Mouse (Mus musculus): ENCODE data around the gene Ormdl3. TPM values are rescaled to one million over a fixed set of nuclear protein-coding genes. Genes with fewer than 3 reads are reported as not detected.
A peak's percentile ranks its signal among the peaks of the same experiment; 100 is the strongest.

Ormdl3 gene
- polyA plus RNA-seq, 1 experiment = 188 TPM

DNA sequence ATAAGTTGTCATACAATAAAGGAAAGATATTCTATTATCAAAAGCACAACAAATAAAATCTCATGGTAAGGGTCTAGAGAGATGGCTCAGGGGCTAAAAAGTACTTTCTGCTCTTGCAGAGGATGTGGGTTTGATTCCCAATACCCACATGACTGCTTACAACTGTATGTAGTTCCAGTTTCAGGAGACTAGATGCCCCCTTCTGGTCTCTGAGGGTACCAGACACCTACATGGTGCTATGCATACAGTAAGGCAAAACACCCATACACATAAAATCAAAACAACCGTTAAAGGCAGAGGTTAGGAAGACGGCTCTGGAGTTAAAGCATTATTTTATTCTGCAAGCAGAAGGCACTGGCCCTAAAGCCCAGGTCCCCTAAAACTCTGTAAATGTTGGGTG lies 16.8 kb upstream of the Ormdl3 start:
- Histone ChIP-seq H3K4me3 (replicated peaks) (no peak overlapping the region), H3K36me3 (replicated peaks; ENCODE audit: low read length) (no peaks in the 10 kb centered on the region), H3K9me3 (no peaks in the 10 kb centered on the region), H3K27me3 (replicated peaks) (peaks cover 47% of the 10 kb centered on the region), H3K4me1 (peaks cover 30% of the 10 kb centered on the region)
- TF ChIP-seq GATA1 (IDR thresholded peaks at IDR 0.05; ENCODE audit: borderline replicate concordance, low read length) = no peak
- TF ChIP-seq FLI1 (IDR thresholded peaks at IDR 0.05; ENCODE audit: low read length) = no peak

DNA sequence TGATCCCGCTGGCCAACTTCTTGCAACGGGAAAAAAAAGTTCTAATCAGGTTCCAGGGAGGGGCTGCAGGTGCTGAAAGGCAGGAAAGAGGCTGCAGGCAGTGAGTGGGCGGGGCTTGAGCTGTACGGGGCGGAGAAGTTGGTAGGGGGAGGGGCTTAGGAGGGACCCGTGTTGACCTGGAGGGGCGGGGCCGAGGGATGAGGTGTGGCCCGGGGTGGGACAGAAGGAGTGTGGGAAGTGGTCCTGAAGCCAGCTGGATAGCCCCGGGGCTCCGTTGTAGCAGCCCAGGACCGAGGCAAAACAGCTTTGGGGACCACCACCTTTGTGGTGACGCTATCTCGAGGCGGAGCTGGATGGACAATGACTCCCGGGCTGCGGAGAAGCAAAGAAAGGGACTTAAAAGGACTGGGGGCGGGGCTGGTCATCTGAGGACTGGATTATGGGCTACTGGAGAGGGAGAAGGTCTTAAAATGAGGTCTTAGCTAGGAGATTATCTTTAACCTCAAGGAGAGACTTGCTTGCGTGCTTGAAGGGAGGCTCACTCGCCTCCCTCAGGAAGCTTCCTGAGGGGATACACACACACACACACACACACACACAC lies 15.0 kb upstream of the Ormdl3 start:
- no peak for TF ChIP-seq FLI1 (IDR thresholded peaks at IDR 0.05; ENCODE audit: low read length)
- no peak for TF ChIP-seq GATA1 (IDR thresholded peaks at IDR 0.05; ENCODE audit: borderline replicate concordance, low read length)
- Histone ChIP-seq H3K4me3 (replicated peaks) (peak overlapping the region; percentile 84), H3K9me3 (no peaks in the 10 kb centered on the region), H3K4me1 (peaks cover 34% of the 10 kb centered on the region), H3K27me3 (replicated peaks) (peaks cover 57% of the 10 kb centered on the region), H3K36me3 (replicated peaks; ENCODE audit: low read length) (no peaks in the 10 kb centered on the region)

DNA sequence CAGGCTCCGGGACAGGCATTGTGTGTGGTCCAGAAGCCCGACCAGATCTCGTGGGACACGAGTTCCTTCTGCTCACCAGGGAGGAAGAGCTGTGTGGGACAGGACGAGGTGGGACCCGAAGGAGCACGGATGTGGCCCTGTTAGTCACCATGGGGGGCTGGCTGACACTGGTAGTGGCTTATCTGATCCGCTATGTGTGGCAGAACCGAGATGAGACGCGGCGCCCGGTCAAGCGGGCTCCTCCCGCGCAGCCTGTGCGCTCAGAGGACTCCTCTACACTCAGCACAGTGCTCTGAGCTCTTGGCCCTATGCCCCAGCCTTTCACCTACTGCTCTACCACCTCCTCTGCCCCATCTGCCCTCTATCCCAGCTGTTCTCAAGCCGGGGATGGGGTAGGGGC lies 12.1 kb upstream of the Ormdl3 start:
- TF ChIP-seq FLI1 (IDR thresholded peaks at IDR 0.05; ENCODE audit: low read length) (no peak), GATA1 (IDR thresholded peaks at IDR 0.05; ENCODE audit: borderline replicate concordance, low read length) (no peak)
- Histone ChIP-seq H3K9me3 (no peaks in the 10 kb centered on the region), H3K4me1 (peaks cover 47% of the 10 kb centered on the region), H3K27me3 (replicated peaks) (peaks cover 56% of the 10 kb centered on the region), H3K36me3 (replicated peaks; ENCODE audit: low read length) (no peaks in the 10 kb centered on the region), H3K4me3 (replicated peaks) (peak overlapping the region; percentile 16)

DNA sequence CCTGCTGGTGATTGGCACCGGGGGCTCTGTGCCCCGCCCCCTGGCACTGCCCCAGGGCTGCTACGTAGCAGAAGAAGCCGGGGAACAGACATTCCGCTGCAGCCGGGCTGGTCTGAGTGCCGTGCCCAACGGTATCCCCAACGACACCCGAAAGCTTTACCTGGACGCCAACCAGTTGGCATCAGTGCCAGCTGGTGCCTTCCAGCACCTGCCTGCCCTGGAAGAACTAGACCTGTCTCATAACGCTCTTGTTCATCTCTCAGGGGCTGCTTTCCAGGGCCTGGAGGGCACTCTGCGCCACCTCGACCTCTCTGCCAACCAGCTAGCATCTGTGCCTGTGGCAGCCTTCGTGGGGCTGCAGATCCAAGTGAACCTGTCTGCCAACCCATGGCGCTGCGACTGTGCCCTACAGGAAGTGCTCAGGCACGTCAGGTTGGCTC lies 11.7 kb upstream of the Ormdl3 start:
- H3K4me3 ChIP-seq (replicated peaks) = peak overlapping the region; percentile 16
- no peaks in the 10 kb centered on the region for H3K9me3 ChIP-seq
- H3K4me1 ChIP-seq = peaks cover 47% of the 10 kb centered on the region
- no peaks in the 10 kb centered on the region for H3K36me3 ChIP-seq (replicated peaks; ENCODE audit: low read length)
- peaks cover 55% of the 10 kb centered on the region for H3K27me3 ChIP-seq (replicated peaks)
- TF ChIP-seq GATA1 (IDR thresholded peaks at IDR 0.05; ENCODE audit: borderline replicate concordance, low read length) (no peak), FLI1 (IDR thresholded peaks at IDR 0.05; ENCODE audit: low read length) (no peak)

DNA sequence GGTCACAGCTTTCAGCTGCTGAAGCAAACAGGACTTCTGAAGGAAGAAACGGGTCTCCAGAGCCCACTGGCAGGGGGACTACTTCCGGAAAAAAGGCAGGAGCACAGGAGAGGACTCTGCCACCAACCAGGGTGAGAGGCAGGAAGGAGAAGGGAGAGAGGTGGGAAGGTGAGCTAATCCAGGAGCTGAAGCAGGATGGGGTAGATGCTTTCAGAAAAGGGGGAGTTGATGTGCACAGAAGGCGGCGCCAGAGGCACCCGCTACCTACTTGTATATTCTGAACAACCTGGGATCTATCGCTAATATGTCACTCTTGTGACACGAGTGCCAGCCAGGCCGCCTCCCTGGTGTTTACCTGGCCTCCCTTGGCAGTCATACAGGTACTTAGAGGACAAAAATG lies 10.8 kb upstream of the Ormdl3 start, which contains the start of gene Lrrc3c:
Lrrc3c (plus strand) TSS at position 301 of the 400 bp plus-strand sequence.
- Histone ChIP-seq H3K4me1 (peaks cover 44% of the 10 kb centered on the region), H3K4me3 (replicated peaks) (peak within 1 kb of the TSS; percentile 16), H3K36me3 (replicated peaks; ENCODE audit: low read length) (no peaks in the 10 kb centered on the region), H3K9me3 (no peaks in the 10 kb centered on the region), H3K27me3 (replicated peaks) (peaks cover 55% of the 10 kb centered on the region)
- TF ChIP-seq GATA1 (IDR thresholded peaks at IDR 0.05; ENCODE audit: borderline replicate concordance, low read length) = no peak
- no peak for TF ChIP-seq FLI1 (IDR thresholded peaks at IDR 0.05; ENCODE audit: low read length)

DNA sequence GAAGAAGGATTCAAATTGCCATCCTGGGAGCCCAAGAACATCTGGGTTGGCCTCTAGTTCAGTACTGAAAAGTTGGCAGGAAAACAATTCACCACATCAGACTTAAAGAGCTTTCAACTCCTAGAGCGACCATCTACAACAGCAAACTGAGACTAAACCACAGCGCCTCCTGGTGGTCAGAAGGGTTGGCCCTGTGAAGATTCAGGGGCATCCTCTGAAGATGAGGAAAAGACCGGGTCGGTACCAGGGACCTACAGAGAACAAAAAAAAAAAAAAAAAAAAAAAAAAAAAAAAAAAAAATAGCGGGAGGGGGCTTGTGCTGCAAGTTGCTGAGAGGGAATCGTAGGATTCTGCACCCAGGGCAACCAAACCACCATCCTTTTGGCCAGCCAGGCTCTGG lies 10.2 kb upstream of the Ormdl3 start:
- Histone ChIP-seq H3K4me1 (peaks cover 44% of the 10 kb centered on the region), H3K9me3 (no peaks in the 10 kb centered on the region), H3K36me3 (replicated peaks; ENCODE audit: low read length) (no peaks in the 10 kb centered on the region), H3K27me3 (replicated peaks) (peaks cover 57% of the 10 kb centered on the region), H3K4me3 (replicated peaks) (no peak overlapping the region)
- TF ChIP-seq FLI1 (IDR thresholded peaks at IDR 0.05; ENCODE audit: low read length) (no peak), GATA1 (IDR thresholded peaks at IDR 0.05; ENCODE audit: borderline replicate concordance, low read length) (no peak)

DNA sequence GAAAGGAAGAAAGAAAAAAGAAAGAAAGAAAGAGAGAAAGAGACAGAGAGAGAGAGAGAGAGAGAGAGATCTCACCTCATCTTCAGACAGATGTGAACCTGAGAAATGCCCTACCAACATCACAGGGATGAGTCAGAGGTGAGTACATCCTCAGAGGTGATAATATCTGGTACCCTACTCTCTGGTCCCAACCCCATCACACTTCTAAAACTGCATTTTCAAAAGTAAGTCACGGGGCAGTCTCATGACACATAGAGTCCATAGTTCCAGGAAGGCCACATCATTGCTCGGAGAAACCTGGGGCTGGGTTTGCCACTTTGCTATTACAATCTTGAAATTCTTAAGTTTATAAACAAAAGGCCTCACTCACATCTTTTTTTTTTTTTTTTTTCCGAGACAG lies 8.8 kb upstream of the Ormdl3 start:
- Histone ChIP-seq H3K9me3 (no peaks in the 10 kb centered on the region), H3K4me1 (peaks cover 41% of the 10 kb centered on the region), H3K4me3 (replicated peaks) (no peak overlapping the region), H3K36me3 (replicated peaks; ENCODE audit: low read length) (no peaks in the 10 kb centered on the region), H3K27me3 (replicated peaks) (peaks cover 51% of the 10 kb centered on the region)
- TF ChIP-seq GATA1 (IDR thresholded peaks at IDR 0.05; ENCODE audit: borderline replicate concordance, low read length) = no peak
- TF ChIP-seq FLI1 (IDR thresholded peaks at IDR 0.05; ENCODE audit: low read length) = no peak

DNA sequence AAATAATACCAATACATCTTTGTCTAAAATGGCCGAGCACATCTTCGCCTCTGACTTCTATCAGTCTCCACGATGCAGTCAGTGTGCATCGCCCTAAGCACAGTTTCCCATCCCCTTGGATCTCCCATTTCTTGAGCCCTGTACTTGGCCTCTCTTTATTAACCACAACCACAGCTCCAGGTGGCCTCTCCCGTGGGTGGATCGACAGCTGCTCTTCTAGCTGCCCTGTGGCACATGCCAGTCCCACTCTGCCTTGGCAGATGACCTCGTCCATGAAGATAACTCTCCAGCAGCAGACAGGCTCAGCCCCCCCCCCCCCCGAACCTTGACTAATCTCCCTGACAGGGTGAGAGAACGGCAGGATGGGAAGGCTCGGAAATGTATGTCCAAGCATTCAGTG lies 8.3 kb upstream of the Ormdl3 start:
- H3K36me3 ChIP-seq (replicated peaks; ENCODE audit: low read length) = no peaks in the 10 kb centered on the region
- H3K27me3 ChIP-seq (replicated peaks) = peaks cover 47% of the 10 kb centered on the region
- no peaks in the 10 kb centered on the region for H3K9me3 ChIP-seq
- no peak overlapping the region for H3K4me3 ChIP-seq (replicated peaks)
- TF ChIP-seq GATA1 (IDR thresholded peaks at IDR 0.05; ENCODE audit: borderline replicate concordance, low read length) (no peak), FLI1 (IDR thresholded peaks at IDR 0.05; ENCODE audit: low read length) (no peak)
- H3K4me1 ChIP-seq = peaks cover 42% of the 10 kb centered on the region

DNA sequence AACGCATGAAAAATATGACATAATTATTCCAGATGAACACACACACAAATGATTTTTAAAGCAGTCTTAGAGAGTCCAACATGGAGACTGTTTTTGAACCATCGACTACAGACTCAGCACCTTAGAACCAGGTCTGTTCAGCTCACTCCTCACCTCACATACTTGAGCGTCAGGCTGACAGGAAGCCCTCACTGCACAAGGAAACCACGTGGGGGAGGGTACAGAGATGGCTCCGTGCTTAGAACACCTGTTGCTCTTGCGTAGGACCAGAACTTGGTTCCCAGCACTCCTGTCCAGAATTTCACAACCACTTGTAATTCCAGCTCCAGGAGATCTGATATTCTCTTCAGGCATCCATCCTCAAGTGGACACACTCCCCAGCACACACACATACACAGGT lies 7.9 kb upstream of the Ormdl3 start:
- peaks cover 42% of the 10 kb centered on the region for H3K4me1 ChIP-seq
- no peaks in the 10 kb centered on the region for H3K9me3 ChIP-seq
- TF ChIP-seq FLI1 (IDR thresholded peaks at IDR 0.05; ENCODE audit: low read length) = no peak
- no peak for TF ChIP-seq GATA1 (IDR thresholded peaks at IDR 0.05; ENCODE audit: borderline replicate concordance, low read length)
- no peaks in the 10 kb centered on the region for H3K36me3 ChIP-seq (replicated peaks; ENCODE audit: low read length)
- no peak overlapping the region for H3K4me3 ChIP-seq (replicated peaks)
- peaks cover 43% of the 10 kb centered on the region for H3K27me3 ChIP-seq (replicated peaks)

DNA sequence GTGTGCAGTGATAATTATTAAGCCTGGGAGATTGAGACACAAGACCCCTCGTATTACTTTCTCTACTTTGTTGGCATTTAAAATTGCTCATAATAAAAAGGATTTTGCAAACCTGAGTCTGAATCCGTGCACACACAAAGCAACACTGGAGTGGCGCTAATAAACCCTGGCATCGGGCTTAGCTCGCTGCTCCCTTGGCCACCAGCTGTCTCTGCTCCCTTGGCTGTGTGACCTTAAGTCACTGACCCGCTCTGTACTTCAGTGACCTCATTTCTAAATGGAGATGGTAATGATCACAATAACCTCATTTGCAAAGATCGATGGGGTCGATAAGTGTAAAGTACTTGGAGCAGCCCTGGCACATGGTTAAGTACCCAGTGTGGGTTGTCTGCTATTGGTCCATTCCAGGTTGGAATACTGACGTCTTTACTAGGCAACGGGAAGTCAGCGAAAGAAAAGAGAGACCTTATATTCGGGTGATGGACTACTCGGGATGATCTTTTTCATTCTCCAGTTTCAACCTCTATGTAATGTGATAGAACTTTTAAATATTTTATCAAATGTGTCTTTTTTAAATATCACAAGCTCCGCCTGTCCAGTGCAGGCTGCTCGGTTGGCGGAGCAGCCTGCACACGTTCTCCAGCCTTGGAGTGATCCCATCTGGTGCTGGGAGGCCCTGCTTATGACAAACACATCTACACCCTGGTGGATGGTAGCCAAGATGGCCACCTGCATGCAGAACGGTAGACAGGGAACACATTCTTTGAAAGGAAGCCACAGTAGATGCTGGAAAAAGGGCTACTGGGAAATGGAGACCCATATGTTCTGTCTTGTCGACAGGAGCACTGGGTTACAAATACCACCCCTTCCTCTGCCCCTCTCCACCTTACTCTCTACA lies 3.6 kb upstream of the Ormdl3 start:
- Histone ChIP-seq H3K27me3 (replicated peaks) (peaks cover 20% of the 10 kb centered on the region), H3K4me1 (peaks cover 57% of the 10 kb centered on the region), H3K36me3 (replicated peaks; ENCODE audit: low read length) (peaks cover under 1% of the 10 kb centered on the region), H3K4me3 (replicated peaks) (no peak overlapping the region), H3K9me3 (no peaks in the 10 kb centered on the region)
- TF ChIP-seq GATA1 (IDR thresholded peaks at IDR 0.05; ENCODE audit: borderline replicate concordance, low read length) = no peak
- TF ChIP-seq FLI1 (IDR thresholded peaks at IDR 0.05; ENCODE audit: low read length) = no peak

All from megakaryocyte, embryonic 14.5 days (primary cell).